Mouse (Mus musculus): ENCODE results near the gene Prlhr. TPM values are rescaled to one million over a fixed set of nuclear protein-coding genes. Genes with fewer than 3 reads are reported as not detected.
A peak's percentile ranks its signal among the peaks of the same experiment; 100 is the strongest.

Gene Prlhr
- polyA plus RNA-seq, 1 experiment from 2014 or later, result not detected

DNA sequence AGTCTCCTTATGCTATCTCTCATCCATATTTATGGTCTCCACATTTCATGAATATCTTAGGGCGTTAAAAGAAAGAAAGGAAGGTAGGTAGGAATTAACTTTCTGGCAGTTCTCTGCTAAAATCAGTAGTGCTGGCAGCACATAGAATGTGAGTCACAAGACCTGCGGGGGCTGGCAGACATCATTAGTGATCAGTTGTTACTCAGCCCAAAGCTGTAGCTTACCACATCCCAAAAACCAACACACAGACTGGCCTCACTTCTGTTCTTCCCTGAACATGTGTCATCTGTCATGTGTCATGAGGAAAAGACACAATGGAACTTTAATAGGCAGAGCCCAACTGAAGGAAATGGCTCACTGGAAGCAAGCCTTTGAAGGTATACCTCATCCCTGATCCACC lies 9.0 kb downstream of the Prlhr start:
- H3K4me3 ChIP-seq (ENCODE audit: low read depth, low read length), result no peak overlapping the region
- H3K27me3 ChIP-seq (ENCODE audit: control insufficient read depth, insufficient read depth, low read length), result no peaks in the 10 kb centered on the region
- ATAC-seq (ENCODE audit: low FRiP score), result no peak
- H3K4me1 ChIP-seq (ENCODE audit: control insufficient read depth, insufficient read depth, low read length), result no peaks in the 10 kb centered on the region
- 89% methylated on average over 2 of the region's 2 CpGs for WGBS
- no peak overlapping the region for H3K27ac ChIP-seq (ENCODE audit: low read depth, low read length)
- H3K9ac ChIP-seq (ENCODE audit: low read length), result no peak overlapping the region
- DNase-seq (ENCODE audit: low spot score, missing footprints), result peak; percentile 69
- no peaks in the 10 kb centered on the region for H3K9me3 ChIP-seq (ENCODE audit: control insufficient read depth, low read length)
- no peaks in the 10 kb centered on the region for H3K36me3 ChIP-seq (ENCODE audit: control insufficient read depth, insufficient read depth, low read length)
- H3K4me2 ChIP-seq, result no peak overlapping the region

DNA sequence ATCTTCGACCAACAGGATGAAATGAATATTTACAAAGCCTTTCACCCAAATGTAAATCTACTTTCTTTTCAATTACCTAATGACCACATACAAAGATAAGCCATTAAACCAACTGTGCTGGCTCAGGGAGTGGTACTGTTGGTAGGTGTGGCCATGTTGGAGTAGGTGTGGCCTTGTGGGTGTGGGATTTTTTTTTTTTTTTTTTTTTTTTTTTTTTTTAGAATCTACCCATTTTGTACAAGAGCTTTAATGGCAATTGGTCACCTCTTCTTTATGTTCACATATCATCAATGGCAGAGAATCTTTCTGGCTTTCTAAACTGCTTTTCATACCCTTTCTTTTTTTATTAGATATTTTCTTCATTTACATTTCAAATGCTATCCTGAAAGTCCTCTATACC lies 12.3 kb downstream of the Prlhr start:
- no peaks in the 10 kb centered on the region for H3K27me3 ChIP-seq (ENCODE audit: control insufficient read depth, insufficient read depth, low read length)
- H3K4me1 ChIP-seq (ENCODE audit: control insufficient read depth, insufficient read depth, low read length), result no peaks in the 10 kb centered on the region
- no peak overlapping the region for H3K4me3 ChIP-seq (ENCODE audit: low read depth, low read length)
- H3K36me3 ChIP-seq (ENCODE audit: control insufficient read depth, insufficient read depth, low read length), result no peaks in the 10 kb centered on the region
- WGBS, result 79% methylated on average over 1 of the region's 1 CpGs
- ATAC-seq (ENCODE audit: low FRiP score) (no peak), DNase-seq (ENCODE audit: low spot score, missing footprints) (no peak)
- no peak overlapping the region for H3K9ac ChIP-seq (ENCODE audit: low read length)
- no peak overlapping the region for H3K27ac ChIP-seq (ENCODE audit: low read depth, low read length)
- no peak overlapping the region for H3K4me2 ChIP-seq
- no peaks in the 10 kb centered on the region for H3K9me3 ChIP-seq (ENCODE audit: control insufficient read depth, low read length)

DNA sequence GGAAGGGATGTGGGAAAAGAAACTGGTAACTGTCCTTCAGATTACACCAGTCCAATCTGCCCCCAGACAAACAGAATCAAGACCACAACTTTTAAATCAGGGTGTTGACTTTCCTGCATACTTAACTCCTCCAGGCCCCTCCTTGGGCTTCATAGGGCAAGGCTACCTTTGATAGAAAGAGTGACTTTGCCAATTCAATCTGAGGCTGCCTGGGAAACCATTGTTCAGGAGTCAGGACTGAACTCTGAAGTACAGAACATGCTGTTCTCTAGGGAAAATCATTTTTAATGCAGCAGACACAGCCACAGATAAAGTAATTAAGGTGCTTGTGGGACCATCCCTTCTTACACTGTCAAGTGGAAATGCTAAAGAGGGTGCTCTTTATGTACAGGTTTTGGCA lies 27.6 kb downstream of the Prlhr start:
- H3K36me3 ChIP-seq (ENCODE audit: control insufficient read depth, insufficient read depth, low read length), result no peaks in the 10 kb centered on the region
- H3K27me3 ChIP-seq (ENCODE audit: control insufficient read depth, insufficient read depth, low read length), result no peaks in the 10 kb centered on the region
- DNase-seq (ENCODE audit: low spot score, missing footprints) (no peak), ATAC-seq (ENCODE audit: low FRiP score) (no peak)
- H3K9me3 ChIP-seq (ENCODE audit: control insufficient read depth, low read length), result no peaks in the 10 kb centered on the region
- no peaks in the 10 kb centered on the region for H3K4me1 ChIP-seq (ENCODE audit: control insufficient read depth, insufficient read depth, low read length)
- H3K4me3 ChIP-seq (ENCODE audit: low read depth, low read length), result no peak overlapping the region
- no peak overlapping the region for H3K9ac ChIP-seq (ENCODE audit: low read length)
- H3K4me2 ChIP-seq, result no peak overlapping the region
- H3K27ac ChIP-seq (ENCODE audit: low read depth, low read length), result no peak overlapping the region

DNA sequence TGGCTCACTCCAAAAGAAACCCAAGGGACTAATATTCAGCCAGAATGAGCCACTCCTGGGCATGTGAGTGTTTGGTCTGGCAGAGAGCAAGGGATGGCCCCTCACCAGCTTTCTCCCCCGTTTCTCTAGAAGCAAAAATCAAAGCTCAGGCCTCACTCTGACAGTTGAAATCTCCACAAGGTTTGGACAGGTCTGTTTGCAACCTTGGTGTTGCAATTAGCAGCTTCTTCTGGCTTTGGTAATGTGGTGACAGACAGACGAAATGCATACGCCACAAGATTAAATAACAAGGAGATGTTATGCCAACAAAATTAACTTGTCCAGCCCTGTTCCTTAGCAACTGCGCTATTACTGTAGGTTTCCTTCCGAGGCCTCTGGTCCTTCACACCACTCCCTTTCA lies 28.0 kb downstream of the Prlhr start:
- Histone ChIP-seq H3K9me3 (ENCODE audit: control insufficient read depth, low read length) (no peaks in the 10 kb centered on the region), H3K27me3 (ENCODE audit: control insufficient read depth, insufficient read depth, low read length) (no peaks in the 10 kb centered on the region), H3K9ac (ENCODE audit: low read length) (no peak overlapping the region), H3K4me1 (ENCODE audit: control insufficient read depth, insufficient read depth, low read length) (no peaks in the 10 kb centered on the region), H3K4me2 (no peak overlapping the region), H3K36me3 (ENCODE audit: control insufficient read depth, insufficient read depth, low read length) (no peaks in the 10 kb centered on the region), H3K27ac (ENCODE audit: low read depth, low read length) (no peak overlapping the region), H3K4me3 (ENCODE audit: low read depth, low read length) (no peak overlapping the region)
- DNase-seq (ENCODE audit: low spot score, missing footprints) (no peak), ATAC-seq (ENCODE audit: low FRiP score) (no peak)
- 81% methylated on average over 5 of the region's 5 CpGs for WGBS

DNA sequence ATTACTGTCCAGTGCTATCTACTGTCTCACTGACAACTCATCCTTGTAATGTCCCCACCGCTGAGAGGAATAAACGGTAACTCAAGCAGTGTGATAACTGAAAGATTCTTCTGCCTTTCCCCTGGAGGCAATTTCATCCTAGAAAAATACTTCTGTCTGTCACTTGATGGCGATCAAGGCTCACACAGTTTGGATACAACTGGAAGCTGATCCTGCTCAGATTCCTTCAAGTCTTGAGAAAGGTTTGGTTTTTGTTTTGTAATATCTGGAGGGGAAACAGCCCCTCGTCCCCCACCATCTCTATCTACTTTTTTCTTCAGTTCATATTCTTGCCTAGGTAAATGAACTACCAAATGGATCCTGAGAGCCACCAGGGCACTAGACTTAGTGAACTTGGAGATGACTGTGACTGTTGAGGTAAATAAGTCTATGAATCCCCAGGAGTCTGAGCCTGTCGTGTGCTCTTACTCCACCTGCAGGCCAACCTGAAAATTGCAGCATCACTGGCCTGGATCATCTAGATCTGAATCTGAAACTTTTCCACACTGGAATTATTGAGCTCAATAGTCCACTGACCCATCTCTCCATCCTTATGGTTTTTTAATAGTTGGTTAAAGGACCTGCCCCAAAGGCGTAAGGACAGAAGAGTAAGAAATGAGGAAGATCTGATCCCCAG lies 30.4 kb downstream of the Prlhr start:
- Histone ChIP-seq H3K4me2 (no peak overlapping the region), H3K9ac (ENCODE audit: low read length) (no peak overlapping the region), H3K27ac (ENCODE audit: low read depth, low read length) (no peak overlapping the region), H3K36me3 (ENCODE audit: control insufficient read depth, insufficient read depth, low read length) (no peaks in the 10 kb centered on the region), H3K4me1 (ENCODE audit: control insufficient read depth, insufficient read depth, low read length) (no peaks in the 10 kb centered on the region), H3K27me3 (ENCODE audit: control insufficient read depth, insufficient read depth, low read length) (no peaks in the 10 kb centered on the region), H3K9me3 (ENCODE audit: control insufficient read depth, low read length) (no peaks in the 10 kb centered on the region), H3K4me3 (ENCODE audit: low read depth, low read length) (no peak overlapping the region)
- ATAC-seq (ENCODE audit: low FRiP score) (no peak), DNase-seq (ENCODE audit: low spot score, missing footprints) (peak; percentile 94)
- 54% methylated on average over 6 of the region's 6 CpGs for WGBS

DNA sequence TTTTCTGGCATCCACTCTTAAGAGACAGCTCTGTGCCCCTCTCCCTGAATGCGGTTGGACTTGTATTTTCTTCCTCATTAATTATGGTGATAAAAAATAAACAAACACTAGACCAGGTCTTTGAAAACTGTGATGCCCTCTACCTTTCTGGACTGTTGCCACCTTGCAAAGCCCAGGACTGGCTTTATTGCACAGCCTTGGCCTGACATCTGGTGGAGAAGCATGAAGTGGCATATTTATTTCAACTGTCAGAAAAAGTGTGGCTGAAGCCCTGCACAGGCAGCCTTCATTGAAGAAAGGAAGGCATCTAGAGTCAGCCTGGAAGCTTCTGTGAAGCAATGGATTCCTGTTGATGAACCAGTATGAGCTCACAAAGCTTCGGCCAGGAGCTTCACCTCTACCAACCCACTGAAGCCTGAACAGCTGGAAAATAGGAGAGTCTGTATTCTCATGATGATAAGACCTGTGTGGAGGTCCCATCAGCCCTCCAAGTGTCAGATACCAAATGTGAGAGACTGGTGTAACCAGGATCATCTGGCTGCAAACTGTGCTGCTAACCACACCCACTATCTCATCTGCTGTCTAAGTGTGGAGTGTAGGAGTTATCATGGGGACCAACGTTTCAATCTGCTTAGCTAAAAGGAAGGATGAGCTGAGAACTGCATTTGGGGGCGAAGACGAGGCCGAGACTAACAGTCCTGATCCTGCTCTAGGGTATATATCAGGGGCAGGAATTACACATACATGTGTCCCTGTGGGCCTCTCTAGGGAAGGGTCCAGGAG lies 35.6 kb downstream of the Prlhr start:
- H3K4me3 ChIP-seq (ENCODE audit: low read depth, low read length), result no peak overlapping the region
- no peaks in the 10 kb centered on the region for H3K9me3 ChIP-seq (ENCODE audit: control insufficient read depth, low read length)
- 87% methylated on average over 6 of the region's 6 CpGs for WGBS
- no peaks in the 10 kb centered on the region for H3K27me3 ChIP-seq (ENCODE audit: control insufficient read depth, insufficient read depth, low read length)
- H3K4me2 ChIP-seq, result no peak overlapping the region
- no peaks in the 10 kb centered on the region for H3K36me3 ChIP-seq (ENCODE audit: control insufficient read depth, insufficient read depth, low read length)
- no peak overlapping the region for H3K27ac ChIP-seq (ENCODE audit: low read depth, low read length)
- ATAC-seq (ENCODE audit: low FRiP score) (no peak), DNase-seq (ENCODE audit: low spot score, missing footprints) (no peak)
- H3K4me1 ChIP-seq (ENCODE audit: control insufficient read depth, insufficient read depth, low read length), result no peaks in the 10 kb centered on the region
- H3K9ac ChIP-seq (ENCODE audit: low read length), result no peak overlapping the region

DNA sequence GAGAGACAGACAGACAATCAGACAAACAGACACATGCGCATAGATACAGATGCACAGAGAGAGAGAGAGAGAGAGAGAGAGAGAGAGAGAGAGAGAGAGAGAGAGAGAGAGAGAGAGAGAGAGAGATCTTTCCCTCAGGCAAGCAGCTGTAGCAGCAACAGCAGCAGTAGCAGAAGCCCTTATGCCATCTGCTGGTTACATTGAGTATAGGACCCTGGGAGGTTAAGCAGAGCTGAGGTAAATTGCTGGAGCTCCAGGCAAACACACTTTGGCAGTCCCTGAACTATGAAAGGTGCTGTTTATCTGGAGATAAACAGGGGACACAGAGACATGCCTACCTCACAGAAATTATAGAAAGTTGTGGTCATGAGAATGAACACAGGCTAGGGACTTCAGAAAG lies 50.5 kb downstream of the Prlhr start:
- no peak for DNase-seq (ENCODE audit: low spot score, missing footprints)
- no peak overlapping the region for H3K4me2 ChIP-seq
- no peak for ATAC-seq (ENCODE audit: low FRiP score)
- H3K4me1 ChIP-seq (ENCODE audit: control insufficient read depth, insufficient read depth, low read length), result no peaks in the 10 kb centered on the region
- no peak overlapping the region for H3K27ac ChIP-seq (ENCODE audit: low read depth, low read length)
- no peak overlapping the region for H3K9ac ChIP-seq (ENCODE audit: low read length)
- H3K9me3 ChIP-seq (ENCODE audit: control insufficient read depth, low read length), result no peaks in the 10 kb centered on the region
- no peak overlapping the region for H3K4me3 ChIP-seq (ENCODE audit: low read depth, low read length)
- no peaks in the 10 kb centered on the region for H3K36me3 ChIP-seq (ENCODE audit: control insufficient read depth, insufficient read depth, low read length)
- WGBS, result 64% methylated on average over 1 of the region's 1 CpGs
- no peaks in the 10 kb centered on the region for H3K27me3 ChIP-seq (ENCODE audit: control insufficient read depth, insufficient read depth, low read length)

Other genes starting within 250 kb of the Prlhr start
- 93.7 and 113 TPM in 2 replicates for gene Fam204a, start 241.6 kb downstream of the Prlhr start, polyA plus RNA-seq (2014; fragmentation: Nextera tagmentation; extraction: Ambion mirVana)
- gene Cacul1, start 112.7 kb upstream of the Prlhr start, polyA plus RNA-seq (2014; fragmentation: Nextera tagmentation; extraction: Ambion mirVana), result 34.6 and 36.5 TPM in 2 replicates

Measured in midbrain, embryonic 11.5 days (tissue).